Mouse (Mus musculus) bone marrow, adult 2 months (tissue): ENCODE data around the gene Cacna1c. TPM values are rescaled to one million over a fixed set of nuclear protein-coding genes. Genes with fewer than 3 reads are reported as not detected.
A peak's percentile ranks its signal among the peaks of the same experiment; 100 is the strongest.

ENCODE experiments used
- H3K27ac ChIP-seq: fragments of 200-500 bp; 2 replicates; pipeline ENCODE4 v1.5.1; 2012; ENCODE audit warnings: low read depth, mild to moderate bottlenecking, control low read depth, inconsistent platforms, low read length; ENCODE audit not compliant: control insufficient read depth, poor library complexity, insufficient read depth
- H3K4me1 ChIP-seq: fragments of 200-500 bp; 2 replicates; pipeline ENCODE4 v1.6.1; 2011; ENCODE audit warnings: low read length; ENCODE audit not compliant: control insufficient read depth, insufficient read depth
- H3K4me3 ChIP-seq: fragments of 200-500 bp; replicated peaks from 2 replicates; pipeline ENCODE3; 2011; ENCODE audit warnings: mild to moderate bottlenecking, low read depth, low read length, control low read depth; ENCODE audit not compliant: control insufficient read depth
- CTCF ChIP-seq: fragments of 200-500 bp; IDR thresholded peaks from 2 replicates; pipeline ENCODE4 v1.5.1; 2011; ENCODE audit warnings: low read length, control low read depth; ENCODE audit not compliant: control insufficient read depth, insufficient read depth
- POLR2A ChIP-seq: fragments of 200-500 bp; IDR thresholded peaks from 2 replicates; pipeline ENCODE4 v1.6.1; 2011; ENCODE audit warnings: low read depth, mild to moderate bottlenecking, control low read depth, low read length, borderline replicate concordance; ENCODE audit not compliant: control insufficient read depth
- WGBS: fragments of 180-500 bp; shearing (Covaris S2); methylation state at CpG from one replicate; pipeline ENCODE4 v1.1.7; 2018; 5-methylcytosine and 5-hydroxymethylcytosine counted together
- polyA plus RNA-seq: library from polyadenylated mRNA; stranded (reverse); fragments of >200 nt; gene quantifications from 2 replicates; pipeline ENCODE4 v1.2.4, GENCODE M21; 2011; ENCODE audit warnings: low replicate concordance; ENCODE audit not compliant: missing spikeins, insufficient read depth, insufficient read length

Gene Cacna1c
- polyA plus RNA-seq, 1 experiment: 3.1 TPM

- Histone ChIP-seq H3K4me3 (no peak overlapping the region), H3K27ac (no peak overlapping the region), H3K4me1 (no peaks in the 10 kb centered on the region)
- TF ChIP-seq POLR2A: no peak
- TF ChIP-seq CTCF: no peak
- WGBS: 81% methylated on average over 11 of the region's 11 CpGs
Measured at GRCm38 (mm10) chr6:119228861-119229603, 32.8 kb upstream of the Cacna1c start.

GRCm38 (mm10) chr6:119227001-119227400 lies 30.8 kb upstream of the Cacna1c start:
- Histone ChIP-seq H3K27ac (no peak overlapping the region), H3K4me3 (no peak overlapping the region), H3K4me1 (no peaks in the 10 kb centered on the region)
- TF ChIP-seq POLR2A: no peak
- TF ChIP-seq CTCF: no peak
- 75% methylated on average over 8 of the region's 8 CpGs for WGBS

GRCm38 (mm10) chr6:119225731-119226130 lies 29.5 kb upstream of the Cacna1c start:
- Histone ChIP-seq H3K4me3 (no peak overlapping the region), H3K4me1 (no peaks in the 10 kb centered on the region), H3K27ac (no peak overlapping the region)
- 88% methylated on average over 6 of the region's 6 CpGs for WGBS
- no peak for TF ChIP-seq POLR2A
- TF ChIP-seq CTCF: no peak

- no peaks in the 10 kb centered on the region for H3K4me1 ChIP-seq
- no peak overlapping the region for H3K27ac ChIP-seq
- H3K4me3 ChIP-seq: no peak overlapping the region
- 83% methylated on average over 12 of the region's 12 CpGs for WGBS
- TF ChIP-seq POLR2A: no peak
- TF ChIP-seq CTCF: no peak
Measured at GRCm38 (mm10) chr6:119225226-119225625, 29.0 kb upstream of the Cacna1c start.

GRCm38 (mm10) chr6:119224451-119225195 lies 28.4 kb upstream of the Cacna1c start:
- H3K27ac ChIP-seq: no peak overlapping the region
- no peak overlapping the region for H3K4me3 ChIP-seq
- 69% methylated on average over 13 of the region's 13 CpGs for whole genome bisulfite sequencing
- TF ChIP-seq POLR2A (no peak), CTCF (no peak)
- no peaks in the 10 kb centered on the region for H3K4me1 ChIP-seq

GRCm38 (mm10) chr6:119220297-119220696 lies 24.1 kb upstream of the Cacna1c start:
- Histone ChIP-seq H3K4me1 (no peaks in the 10 kb centered on the region; the same call in 1 of the 2 replicates), H3K27ac (no peak overlapping the region), H3K4me3 (no peak overlapping the region)
- WGBS: 50% methylated on average over 10 of the region's 10 CpGs
- no peak for TF ChIP-seq POLR2A
- TF ChIP-seq CTCF: peak; percentile 71

- TF ChIP-seq POLR2A (no peak), CTCF (no peak)
- no peak overlapping the region for H3K27ac ChIP-seq
- 84% methylated on average over 15 of the region's 15 CpGs for WGBS
- no peak overlapping the region for H3K4me3 ChIP-seq
- no peaks in the 10 kb centered on the region; the same call in 1 of the 2 replicates for H3K4me1 ChIP-seq
Measured at GRCm38 (mm10) chr6:119219237-119219870, 23.1 kb upstream of the Cacna1c start.

GRCm38 (mm10) chr6:119218591-119218990 lies 22.4 kb upstream of the Cacna1c start:
- TF ChIP-seq CTCF (no peak), POLR2A (no peak)
- Histone ChIP-seq H3K27ac (no peak overlapping the region), H3K4me1 (no peaks in the 10 kb centered on the region; the same call in 1 of the 2 replicates), H3K4me3 (no peak overlapping the region)
- 87% methylated on average over 5 of the region's 5 CpGs for WGBS
